Mouse (Mus musculus): ENCODE measurements around the gene Zfp991. TPM values are rescaled to one million over a fixed set of nuclear protein-coding genes. Genes with fewer than 3 reads are reported as not detected.
A peak's percentile ranks its signal among the peaks of the same experiment; 100 is the strongest.
"Not testable (repeated sequence)": the region's sequence is repeated elsewhere in the genome, so short reads cannot be mapped to it uniquely, and the experiment has no call there.

The Zfp991 gene
- 1.4 and 3.3 TPM in 2 replicates for polyA plus RNA-seq (2012; ENCODE audit: insufficient read depth, insufficient read length, missing spikeins)

DNA sequence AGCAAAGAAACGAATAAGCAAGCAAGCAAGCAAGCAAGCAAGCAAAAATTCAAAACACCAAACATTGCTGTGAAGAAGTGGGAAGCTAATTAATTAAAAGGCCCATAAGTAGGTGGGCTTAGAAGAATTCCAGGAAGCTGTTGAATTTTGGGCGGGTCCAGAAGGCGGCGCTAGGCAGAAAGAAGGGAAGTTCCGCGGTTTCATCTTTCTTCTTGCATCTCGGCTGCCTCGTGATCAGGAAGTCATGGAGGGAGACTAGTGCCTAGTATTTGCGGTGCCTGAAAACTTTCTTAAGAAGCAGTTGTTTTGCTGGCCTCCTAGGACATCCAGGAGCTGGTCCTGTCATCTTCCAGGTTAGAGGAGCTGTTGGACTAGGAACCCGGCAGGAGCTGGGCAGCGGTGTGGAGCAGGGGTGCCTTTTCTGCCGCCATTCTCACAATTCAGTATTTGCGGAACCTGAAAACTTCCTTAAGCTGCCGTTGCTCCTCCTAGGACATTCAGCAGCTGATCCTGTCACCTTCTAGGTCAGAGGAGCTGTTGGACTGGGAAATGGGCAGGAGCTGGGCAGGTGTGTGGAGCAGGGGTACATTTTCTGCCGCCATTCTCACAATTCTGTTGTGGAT lies at the start of gene Zfp991:
TSS of gene Zfp991 (plus strand) at position 202 of the 623 bp plus-strand sequence.
- not testable (repeated sequence) for H3K4me1 ChIP-seq (ENCODE audit: control insufficient read depth, insufficient read depth, insufficient read length, low read length); H3K4me3 ChIP-seq (ENCODE audit: insufficient read depth, low read depth, low read length); H3K27ac ChIP-seq (replicated peaks; ENCODE audit: low read depth, low read length)

DNA sequence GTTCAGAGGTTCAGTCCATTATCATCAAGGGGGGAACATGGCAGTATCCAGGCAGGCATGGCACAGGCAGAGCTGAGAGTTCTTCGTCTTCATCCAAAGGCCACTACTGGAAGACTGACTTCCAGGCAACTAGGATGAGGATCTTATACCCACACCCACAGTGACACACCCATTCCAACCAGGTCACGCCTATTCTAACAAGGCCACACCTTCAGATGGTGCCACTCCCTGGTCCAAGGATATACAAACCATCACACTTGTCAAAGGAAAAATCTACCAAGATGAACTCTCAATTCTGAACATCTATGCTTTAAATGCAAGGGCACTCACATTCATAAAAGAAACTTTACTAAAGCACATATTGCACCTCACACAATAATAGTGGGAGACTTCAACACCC lies 36.2 kb upstream of the Zfp991 start:
- not testable (repeated sequence) for H3K4me1 ChIP-seq (ENCODE audit: control insufficient read depth, insufficient read depth, insufficient read length, low read length); H3K4me3 ChIP-seq (ENCODE audit: insufficient read depth, low read depth, low read length); H3K27ac ChIP-seq (replicated peaks; ENCODE audit: low read depth, low read length)

DNA sequence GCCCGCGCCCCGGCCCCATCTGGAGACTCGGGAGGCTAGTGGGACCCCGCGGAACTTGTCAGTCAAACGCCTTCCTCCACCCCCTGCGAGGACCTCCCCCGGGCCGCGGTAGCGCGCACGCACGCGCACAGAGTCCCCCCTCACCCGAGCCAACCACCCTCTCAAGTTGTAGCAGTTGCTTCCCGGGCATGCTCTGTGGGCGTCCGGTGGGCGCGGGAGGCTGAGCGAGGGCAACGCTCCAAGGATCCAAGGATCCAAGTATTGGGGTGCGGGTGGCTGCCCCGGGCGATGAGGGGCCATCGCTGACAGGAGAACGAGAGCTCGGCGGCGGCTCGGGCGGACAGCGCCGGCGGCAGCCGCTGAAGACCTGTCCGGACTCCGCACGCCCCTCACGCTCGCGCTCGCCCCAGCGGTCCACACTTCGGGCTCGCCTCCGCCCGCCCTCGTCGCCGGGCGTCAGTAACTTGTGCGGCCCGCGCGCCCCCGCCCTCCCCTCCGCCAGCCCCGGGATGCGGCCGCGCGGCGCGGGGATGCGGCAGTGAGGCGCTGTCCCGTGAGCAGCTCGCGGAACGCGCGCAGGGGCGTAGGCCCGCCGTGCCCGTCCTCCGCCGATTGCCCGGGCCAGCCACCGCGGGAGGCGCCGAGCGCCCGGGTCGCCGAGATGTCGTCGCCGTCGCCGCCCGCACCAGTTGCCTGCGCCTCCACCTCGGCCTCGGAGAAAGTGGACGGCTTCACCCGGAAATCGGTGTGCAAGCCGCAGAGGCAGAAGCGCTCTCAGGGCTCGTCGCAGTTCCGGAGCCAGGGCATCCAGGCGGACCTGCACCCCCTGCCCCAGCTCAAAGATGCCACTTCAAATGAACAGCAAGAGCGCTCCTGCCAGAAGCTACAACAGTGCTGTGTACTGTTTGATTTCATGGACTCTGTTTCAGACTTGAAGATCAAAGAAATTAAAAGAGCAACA lies 29.9 kb upstream of the Zfp991 start:
- not testable (repeated sequence) for H3K4me3 ChIP-seq (ENCODE audit: insufficient read depth, low read depth, low read length); H3K27ac ChIP-seq (replicated peaks; ENCODE audit: low read depth, low read length); H3K4me1 ChIP-seq (ENCODE audit: control insufficient read depth, insufficient read depth, insufficient read length, low read length)

DNA sequence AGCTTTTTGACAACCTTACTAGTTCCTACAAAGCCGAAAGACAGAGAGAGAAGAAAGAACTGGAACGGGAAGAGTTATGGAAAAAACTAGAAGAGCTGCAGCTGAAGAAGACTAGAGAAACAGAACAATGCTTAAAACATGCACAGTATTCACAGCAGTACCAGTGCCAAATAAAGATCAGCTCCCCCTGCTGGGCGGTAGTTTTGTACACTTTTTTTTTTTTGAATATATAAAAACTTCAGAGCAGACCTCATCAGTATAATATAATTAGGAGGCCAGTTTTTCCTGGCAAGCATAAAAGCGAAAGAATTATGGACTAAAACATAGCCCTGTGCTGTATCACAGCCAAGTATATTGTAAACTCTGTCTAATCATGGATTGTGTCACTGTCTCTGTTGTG lies 28.0 kb upstream of the Zfp991 start:
- H3K27ac ChIP-seq (replicated peaks; ENCODE audit: low read depth, low read length); H3K4me3 ChIP-seq (ENCODE audit: insufficient read depth, low read depth, low read length); H3K4me1 ChIP-seq (ENCODE audit: control insufficient read depth, insufficient read depth, insufficient read length, low read length): not testable (repeated sequence)

DNA sequence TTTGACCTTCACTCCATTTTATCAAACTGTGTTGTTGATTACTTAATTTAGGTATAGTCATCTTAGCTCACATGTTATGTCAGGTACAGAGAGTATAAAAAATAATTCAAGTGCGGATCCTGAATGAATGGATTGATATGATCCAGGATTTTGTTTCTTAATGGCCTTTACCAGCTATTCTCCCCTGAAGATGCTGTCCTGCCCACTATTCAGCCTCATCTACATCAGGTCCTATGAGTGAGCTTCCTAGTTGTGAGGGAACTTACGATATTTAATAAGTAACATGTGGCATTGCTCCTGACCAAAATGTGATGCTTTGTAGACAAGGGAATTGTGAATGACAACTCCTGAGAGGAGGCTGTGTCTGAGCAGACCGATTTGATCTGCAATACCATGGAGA lies 14.0 kb upstream of the Zfp991 start:
- not testable (repeated sequence) for H3K4me1 ChIP-seq (ENCODE audit: control insufficient read depth, insufficient read depth, insufficient read length, low read length); H3K4me3 ChIP-seq (ENCODE audit: insufficient read depth, low read depth, low read length); H3K27ac ChIP-seq (replicated peaks; ENCODE audit: low read depth, low read length)

DNA sequence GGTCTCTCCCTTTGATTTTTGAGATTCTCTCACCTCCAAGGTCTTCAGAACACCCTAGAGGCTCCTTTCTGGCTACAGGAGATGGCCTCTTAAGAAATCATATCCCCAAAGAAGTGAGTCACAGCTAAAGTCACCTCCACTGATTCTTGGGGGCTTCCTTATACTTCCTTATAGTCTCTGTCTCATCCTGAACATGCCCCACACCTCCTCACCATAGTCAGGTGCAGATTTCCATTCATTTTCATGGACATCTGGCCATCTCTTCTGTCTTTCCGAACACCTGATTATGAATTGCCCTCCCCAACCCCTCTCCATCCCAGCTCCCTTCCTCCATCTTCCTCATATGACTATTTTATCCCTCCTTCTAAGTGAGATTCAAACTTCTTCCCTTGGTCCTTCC lies 9.6 kb upstream of the Zfp991 start:
- H3K4me3 ChIP-seq (ENCODE audit: insufficient read depth, low read depth, low read length); H3K4me1 ChIP-seq (ENCODE audit: control insufficient read depth, insufficient read depth, insufficient read length, low read length); H3K27ac ChIP-seq (replicated peaks; ENCODE audit: low read depth, low read length): not testable (repeated sequence)

DNA sequence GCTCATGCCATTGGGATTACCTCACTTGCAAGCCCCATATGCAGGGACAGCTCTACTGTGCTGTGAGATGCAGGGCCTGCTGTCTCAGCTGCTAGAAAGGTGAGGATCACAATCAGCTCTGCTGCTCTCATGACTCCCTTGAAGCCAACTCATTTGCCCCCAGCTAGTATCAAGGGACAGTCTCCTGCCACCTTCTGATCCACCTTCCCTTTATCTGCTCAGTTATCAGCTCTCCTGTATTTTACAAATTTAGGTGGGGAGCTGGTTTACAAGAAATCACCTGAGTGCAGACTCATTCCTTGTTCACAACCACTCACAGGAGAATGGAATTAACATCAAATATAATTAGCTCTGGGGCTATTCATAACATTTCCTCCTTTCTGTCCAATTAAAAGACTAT lies 8.0 kb upstream of the Zfp991 start:
- H3K4me1 ChIP-seq (ENCODE audit: control insufficient read depth, insufficient read depth, insufficient read length, low read length); H3K4me3 ChIP-seq (ENCODE audit: insufficient read depth, low read depth, low read length); H3K27ac ChIP-seq (replicated peaks; ENCODE audit: low read depth, low read length): not testable (repeated sequence)

DNA sequence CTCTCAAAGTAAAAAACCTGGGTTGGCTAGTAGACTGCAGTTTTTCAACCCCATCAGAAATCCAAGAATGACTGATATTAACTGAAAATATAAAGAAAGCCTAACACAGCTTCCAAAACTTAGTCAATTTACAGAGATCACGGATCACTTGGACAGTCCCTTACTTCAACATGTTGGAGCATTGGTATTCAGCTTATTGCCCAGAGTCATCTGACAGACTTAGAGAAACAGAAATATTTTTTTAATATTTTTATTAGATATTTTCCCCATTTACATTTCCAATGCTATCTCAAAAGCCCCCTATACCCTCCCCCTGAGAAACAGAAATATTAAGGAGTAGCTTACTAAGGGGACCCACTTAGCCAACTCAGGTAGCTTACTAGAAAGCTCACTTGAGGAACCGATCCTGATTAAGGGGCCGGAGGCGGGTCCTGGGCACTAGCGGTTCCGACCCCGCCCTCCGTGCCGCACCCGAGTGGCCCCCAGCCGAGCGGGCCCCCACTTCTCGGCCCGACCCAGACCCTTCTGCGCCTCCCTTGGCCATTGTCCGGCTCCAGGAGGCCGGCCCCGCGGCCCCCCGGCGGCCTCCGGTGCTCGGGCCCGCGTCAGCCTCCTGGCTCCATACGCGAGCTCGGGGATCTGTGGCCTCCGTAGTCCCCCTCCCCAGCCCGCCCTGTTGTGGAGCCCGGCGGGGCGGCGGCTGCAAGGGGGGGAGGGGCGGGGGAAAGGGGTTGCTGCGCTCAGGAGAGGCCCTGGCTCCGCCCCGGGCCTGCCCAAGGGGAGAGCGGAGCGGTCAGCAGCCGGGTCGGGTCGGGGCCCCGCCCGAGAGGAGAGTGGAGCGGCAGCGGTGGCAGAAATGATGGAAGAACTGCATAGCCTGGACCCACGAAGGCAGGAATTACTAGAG lies 7.2 kb upstream of the Zfp991 start:
- H3K27ac ChIP-seq (replicated peaks; ENCODE audit: low read depth, low read length); H3K4me1 ChIP-seq (ENCODE audit: control insufficient read depth, insufficient read depth, insufficient read length, low read length): not testable (repeated sequence)
- peak overlapping the region; percentile 32 for H3K4me3 ChIP-seq (ENCODE audit: insufficient read depth, low read depth, low read length)

DNA sequence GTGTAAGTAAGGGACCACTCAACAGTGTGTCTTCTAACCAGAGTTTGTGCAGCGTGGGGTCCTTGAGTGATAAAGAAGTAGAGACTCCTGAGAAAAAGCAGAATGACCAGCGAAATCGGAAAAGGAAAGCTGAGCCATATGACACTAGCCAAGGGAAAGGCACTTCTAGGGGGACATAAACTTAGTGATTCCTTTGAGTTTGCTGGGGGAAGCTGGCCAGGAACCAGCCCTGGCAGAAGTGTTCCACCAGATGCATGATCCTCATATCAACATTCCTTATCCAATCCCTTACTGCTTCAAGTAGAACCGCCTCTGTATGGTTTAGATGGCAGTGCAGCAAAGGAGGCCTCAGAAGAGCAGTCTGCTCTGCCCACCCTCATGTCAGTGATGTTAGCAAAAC lies 6.5 kb upstream of the Zfp991 start:
- 0 out of 2 replicates have a peak overlapping the region, but pooled peaks have one; percentile 32 for H3K4me3 ChIP-seq (ENCODE audit: insufficient read depth, low read depth, low read length)
- not testable (repeated sequence) for H3K4me1 ChIP-seq (ENCODE audit: control insufficient read depth, insufficient read depth, insufficient read length, low read length); H3K27ac ChIP-seq (replicated peaks; ENCODE audit: low read depth, low read length)

DNA sequence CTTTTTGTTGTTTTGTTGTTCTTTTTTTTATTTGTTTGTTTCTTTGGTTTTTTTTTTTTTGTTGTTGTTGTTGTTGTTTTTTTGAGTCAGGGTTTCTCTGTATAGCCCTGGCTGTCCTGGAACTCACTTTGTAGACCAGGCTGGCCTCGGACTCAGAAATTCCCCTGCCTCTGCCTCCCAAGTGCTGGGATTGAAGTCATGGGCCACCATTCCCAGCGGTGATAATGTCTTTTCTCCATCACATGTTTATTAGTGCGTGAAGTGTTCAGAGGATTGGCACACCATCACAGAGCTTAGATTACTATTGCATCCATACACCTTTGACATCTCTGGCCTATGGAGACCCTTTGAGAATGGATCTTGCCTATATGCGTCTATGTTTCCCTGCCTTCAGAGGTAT lies 6.0 kb upstream of the Zfp991 start:
- H3K4me1 ChIP-seq (ENCODE audit: control insufficient read depth, insufficient read depth, insufficient read length, low read length); H3K27ac ChIP-seq (replicated peaks; ENCODE audit: low read depth, low read length); H3K4me3 ChIP-seq (ENCODE audit: insufficient read depth, low read depth, low read length): not testable (repeated sequence)

DNA sequence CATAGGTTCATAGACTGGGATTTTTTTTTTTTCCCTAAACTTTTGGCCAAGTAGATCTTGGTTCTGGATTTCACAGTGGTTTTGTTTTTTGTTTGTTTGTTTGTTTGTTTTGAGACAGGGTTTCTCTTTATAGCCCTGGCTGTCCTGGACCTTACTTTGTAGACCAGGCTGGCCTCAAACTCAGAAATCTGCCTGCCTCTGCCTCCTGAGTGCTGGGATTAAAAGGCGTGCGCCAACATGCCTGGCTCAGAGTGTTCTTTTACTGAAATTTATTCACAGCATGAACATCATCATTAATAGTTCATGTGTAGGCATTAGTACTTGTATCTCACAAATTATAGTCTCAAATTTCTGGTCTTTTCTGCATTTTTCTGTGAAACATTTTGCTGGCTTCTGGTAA lies 5.4 kb upstream of the Zfp991 start:
- H3K27ac ChIP-seq (replicated peaks; ENCODE audit: low read depth, low read length); H3K4me3 ChIP-seq (ENCODE audit: insufficient read depth, low read depth, low read length); H3K4me1 ChIP-seq (ENCODE audit: control insufficient read depth, insufficient read depth, insufficient read length, low read length): not testable (repeated sequence)

DNA sequence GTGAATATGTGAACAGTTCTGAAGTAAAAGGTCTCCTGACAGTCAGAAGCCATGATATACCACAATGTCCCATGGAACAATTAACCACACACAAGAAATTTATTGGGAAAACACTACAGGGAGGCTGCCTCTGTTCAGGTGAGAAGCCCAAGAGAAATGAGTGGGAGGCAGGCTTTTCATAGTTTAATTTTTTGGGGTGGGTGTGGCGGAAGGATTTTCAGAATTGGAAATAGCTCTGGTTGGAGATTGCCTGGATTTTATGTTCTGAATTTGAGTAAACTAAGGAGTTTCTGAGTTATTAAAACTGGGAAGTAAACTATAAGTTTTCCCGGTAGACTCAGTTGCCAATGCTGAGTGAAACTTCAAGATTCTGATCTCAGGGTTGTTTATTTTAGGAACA lies 4.7 kb upstream of the Zfp991 start:
- not testable (repeated sequence) for H3K4me1 ChIP-seq (ENCODE audit: control insufficient read depth, insufficient read depth, insufficient read length, low read length); H3K4me3 ChIP-seq (ENCODE audit: insufficient read depth, low read depth, low read length); H3K27ac ChIP-seq (replicated peaks; ENCODE audit: low read depth, low read length)

DNA sequence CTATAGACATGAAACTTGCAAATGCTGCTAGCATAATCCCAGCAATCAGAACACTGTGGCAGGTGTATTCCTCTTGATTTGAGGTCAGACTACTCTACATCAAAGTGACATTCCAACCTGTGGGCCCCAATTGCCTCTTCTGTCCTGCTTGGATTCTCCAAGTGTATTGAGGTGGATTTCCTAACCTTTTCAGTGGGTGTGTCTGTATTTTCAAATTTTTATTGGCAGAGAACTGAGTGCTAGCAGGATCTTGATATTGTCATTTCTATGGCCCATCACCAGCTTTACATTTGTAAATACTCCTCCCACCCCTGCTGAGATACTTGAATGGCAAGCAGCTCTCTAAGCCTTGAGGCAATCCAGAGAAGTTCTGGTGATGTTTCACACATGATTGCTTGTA lies 3.7 kb upstream of the Zfp991 start:
- H3K4me1 ChIP-seq (ENCODE audit: control insufficient read depth, insufficient read depth, insufficient read length, low read length); H3K27ac ChIP-seq (replicated peaks; ENCODE audit: low read depth, low read length); H3K4me3 ChIP-seq (ENCODE audit: insufficient read depth, low read depth, low read length): not testable (repeated sequence)

DNA sequence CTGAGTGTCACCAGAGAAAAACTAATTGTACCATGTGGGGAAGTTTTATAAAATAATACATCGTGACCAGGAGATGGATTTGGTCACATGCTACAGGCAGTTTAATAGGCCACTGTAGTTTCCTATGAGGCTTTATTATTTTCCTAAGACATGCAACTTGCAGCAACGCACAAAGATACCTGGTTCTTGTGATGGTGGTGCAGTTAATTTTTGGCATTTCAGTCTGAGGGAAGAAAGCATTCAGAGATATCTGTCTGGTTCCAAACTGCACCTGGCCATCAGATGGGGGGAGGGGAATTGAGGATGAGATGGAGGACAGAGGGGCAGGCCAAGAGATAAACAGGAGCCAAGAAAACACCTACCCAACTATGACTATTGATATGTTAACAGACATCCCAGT lies 1.8 kb downstream of the Zfp991 start:
- H3K4me3 ChIP-seq (ENCODE audit: insufficient read depth, low read depth, low read length); H3K27ac ChIP-seq (replicated peaks; ENCODE audit: low read depth, low read length); H3K4me1 ChIP-seq (ENCODE audit: control insufficient read depth, insufficient read depth, insufficient read length, low read length): not testable (repeated sequence)

DNA sequence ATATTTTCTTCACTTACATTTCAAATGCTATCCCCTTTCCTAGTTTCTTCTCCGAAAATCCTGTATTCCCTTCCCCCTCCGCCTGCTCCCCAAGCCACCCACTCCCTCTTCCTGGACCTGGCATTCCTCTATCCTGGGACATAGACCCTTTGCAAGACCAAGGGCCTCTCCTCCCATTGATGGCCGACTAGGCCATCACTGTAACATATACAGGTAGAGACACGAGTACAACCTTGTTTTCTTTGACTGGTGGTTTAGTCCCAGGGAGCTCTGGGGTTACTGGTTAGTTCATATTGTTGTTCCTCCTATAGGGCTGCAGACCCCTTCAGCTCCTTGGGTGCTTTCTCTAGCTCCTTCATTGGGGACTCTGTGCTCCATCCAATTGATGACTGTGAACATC lies 9.9 kb downstream of the Zfp991 start:
- H3K4me3 ChIP-seq (ENCODE audit: insufficient read depth, low read depth, low read length); H3K27ac ChIP-seq (replicated peaks; ENCODE audit: low read depth, low read length); H3K4me1 ChIP-seq (ENCODE audit: control insufficient read depth, insufficient read depth, insufficient read length, low read length): not testable (repeated sequence)

Data from brown adipose tissue, adult 24 weeks (tissue).